Mouse (Mus musculus): Measurements from ENCODE around the gene Ube2e2.

DNA sequence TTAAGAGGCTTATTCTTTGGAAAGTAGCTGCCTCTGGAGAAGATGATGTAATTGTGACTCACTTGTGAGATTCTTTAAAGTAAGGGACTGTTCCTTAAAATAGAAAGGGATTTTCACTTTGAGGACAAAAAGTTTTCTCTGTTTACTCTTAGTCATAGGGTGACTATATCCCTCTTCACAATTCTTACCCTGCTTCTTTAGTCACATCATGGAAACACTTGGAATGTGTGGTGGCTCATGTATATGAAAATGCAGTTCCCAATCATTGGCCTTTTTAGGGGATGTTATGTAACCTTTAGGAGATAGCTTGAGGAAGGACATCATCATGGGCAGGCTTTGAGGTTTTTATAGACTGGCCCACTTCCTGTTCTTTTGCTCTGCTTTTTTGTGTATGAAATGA, 46.0 kb upstream of the Ube2e2 start:
- TF ChIP-seq POLR2A (IDR thresholded peaks at IDR 0.05; ENCODE audit: extremely low read depth, insufficient read depth, low read length), result no peak
- no peak for TF ChIP-seq CTCF (IDR thresholded peaks at IDR 0.05; ENCODE audit: low read depth, low read length)
